Mouse (Mus musculus): ENCODE measurements around the gene Ctcfl.

GRCm38 (mm10) chr2:173164946-173165345 lies 45.6 kb upstream of the Ctcfl start:
- no peak for TF ChIP-seq POLR2A (IDR thresholded peaks at IDR 0.05; ENCODE audit: control insufficient read depth, extremely low read depth, insufficient read depth, low read length, poor library complexity)
- TF ChIP-seq CTCF (IDR thresholded peaks at IDR 0.05; ENCODE audit: borderline replicate concordance, control insufficient read depth, extremely low read depth, insufficient read depth, low read length, poor library complexity), result no peak

Data from thymus, adult 2 months (tissue).